Mouse (Mus musculus) ES-Bruce4 (cell line): Measurements from ENCODE around the gene Car11. TPM values are rescaled to one million over a fixed set of nuclear protein-coding genes. Genes with fewer than 3 reads are reported as not detected.
A peak's percentile ranks its signal among the peaks of the same experiment; 100 is the strongest.

Source experiments
- H3K27ac ChIP-seq: 2 replicates; pipeline ENCODE4 v1.5.1; 2012; ENCODE audit warnings: low read length, inconsistent platforms; ENCODE audit not compliant: insufficient read depth
- H3K27me3 ChIP-seq: 2 replicates; pipeline ENCODE4 v1.6.1; 2012; ENCODE audit warnings: mild to moderate bottlenecking, low read length, inconsistent platforms; ENCODE audit not compliant: control insufficient read depth, poor library complexity, insufficient read depth, severe bottlenecking
- H3K36me3 ChIP-seq: 2 replicates; pipeline ENCODE4 v1.6.1; 2012; ENCODE audit warnings: inconsistent platforms, mild to moderate bottlenecking, low read length, moderate library complexity; ENCODE audit not compliant: control insufficient read depth, poor library complexity, insufficient read depth, severe bottlenecking
- H3K4me1 ChIP-seq: one replicate; pipeline ENCODE4 v1.8.1; 2011; ENCODE audit warnings: low read length; ENCODE audit not compliant: control insufficient read depth, insufficient read depth
- H3K4me3 ChIP-seq: 2 replicates; pipeline ENCODE4 v1.5.1; 2011; ENCODE audit warnings: low read depth, mild to moderate bottlenecking, low read length
- H3K9ac ChIP-seq: 2 replicates; pipeline ENCODE4 v1.6.1; 2012; ENCODE audit warnings: low read depth, mild to moderate bottlenecking, inconsistent platforms; ENCODE audit not compliant: poor library complexity, severe bottlenecking
- H3K9me3 ChIP-seq: replicated peaks from 2 replicates; pipeline ENCODE4 v1.6.1; 2012; ENCODE audit warnings: mild to moderate bottlenecking, low read length, inconsistent platforms; ENCODE audit not compliant: control insufficient read depth, poor library complexity, insufficient read depth, severe bottlenecking
- CTCF ChIP-seq: IDR thresholded peaks from one replicate; pipeline ENCODE4 v1.8.1; 2011; ENCODE audit warnings: low read depth, low read length
- EP300 ChIP-seq: IDR thresholded peaks from 2 replicates; pipeline ENCODE4 v1.6.1; 2011; ENCODE audit warnings: low read depth, low read length; ENCODE audit not compliant: insufficient read depth
- POLR2A ChIP-seq: IDR thresholded peaks from one replicate; pipeline ENCODE4 v1.8.1; 2011; ENCODE audit warnings: low read length; ENCODE audit not compliant: insufficient read depth
- polyA plus RNA-seq: library from polyadenylated mRNA; stranded (reverse); fragments of >200 nt; gene quantifications from 2 replicates; pipeline ENCODE4 v1.2.4, GENCODE M21; 2011; ENCODE audit warnings: low read depth; ENCODE audit not compliant: missing spikeins, insufficient read depth, insufficient read length

The Car11 gene
- polyA plus RNA-seq, 1 experiment: 6.0 TPM

- H3K4me1 ChIP-seq: peaks cover 2% of the 10 kb centered on the region
- no peak overlapping the region for H3K27ac ChIP-seq
- no peaks in the 10 kb centered on the region for H3K36me3 ChIP-seq
- no peaks in the 10 kb centered on the region for H3K9me3 ChIP-seq
- no peak overlapping the region for H3K9ac ChIP-seq
- no peak overlapping the region for H3K4me3 ChIP-seq
- no peaks in the 10 kb centered on the region for H3K27me3 ChIP-seq
- no peak for TF ChIP-seq CTCF
- no peak for TF ChIP-seq EP300
- no peak for TF ChIP-seq POLR2A
These were observed 34.1 kb upstream of the Car11 start for GRCm38 (mm10) chr7:45665303-45666138.

GRCm38 (mm10) chr7:45666161-45666560 lies 33.5 kb upstream of the Car11 start, which contains the start of gene Fut2:
Fut2 (minus strand) TSS chr7:45666394.
- no peak within 1 kb of the TSS for H3K27ac ChIP-seq
- no peak within 1 kb of the TSS for H3K4me3 ChIP-seq
- no peak within 1 kb of the TSS for H3K9ac ChIP-seq
- TF ChIP-seq EP300 (no peak), POLR2A (no peak), CTCF (no peak)
- H3K36me3 ChIP-seq: no peaks in the 10 kb centered on the region
- no peaks in the 10 kb centered on the region for H3K27me3 ChIP-seq
- H3K4me1 ChIP-seq: peaks cover 2% of the 10 kb centered on the region
- no peaks in the 10 kb centered on the region for H3K9me3 ChIP-seq

GRCm38 (mm10) chr7:45667761-45668160 lies 31.9 kb upstream of the Car11 start:
- Histone ChIP-seq H3K36me3 (no peaks in the 10 kb centered on the region), H3K27me3 (no peaks in the 10 kb centered on the region), H3K4me1 (peaks cover 2% of the 10 kb centered on the region), H3K9me3 (no peaks in the 10 kb centered on the region), H3K27ac (no peak overlapping the region), H3K9ac (no peak overlapping the region), H3K4me3 (no peak overlapping the region)
- TF ChIP-seq CTCF: no peak
- no peak for TF ChIP-seq EP300
- no peak for TF ChIP-seq POLR2A

GRCm38 (mm10) chr7:45668921-45669320 lies 30.7 kb upstream of the Car11 start:
- no peaks in the 10 kb centered on the region for H3K27me3 ChIP-seq
- H3K4me1 ChIP-seq: peaks cover 2% of the 10 kb centered on the region
- no peaks in the 10 kb centered on the region for H3K36me3 ChIP-seq
- H3K9ac ChIP-seq: no peak overlapping the region
- H3K27ac ChIP-seq: no peak overlapping the region
- no peaks in the 10 kb centered on the region for H3K9me3 ChIP-seq
- no peak overlapping the region for H3K4me3 ChIP-seq
- TF ChIP-seq CTCF: peak; percentile 41
- no peak for TF ChIP-seq POLR2A

GRCm38 (mm10) chr7:45677627-45678295 lies 21.9 kb upstream of the Car11 start:
- Histone ChIP-seq H3K9ac (no peak overlapping the region), H3K9me3 (no peaks in the 10 kb centered on the region), H3K27ac (no peak overlapping the region), H3K4me1 (no peaks in the 10 kb centered on the region), H3K36me3 (no peaks in the 10 kb centered on the region), H3K27me3 (no peaks in the 10 kb centered on the region), H3K4me3 (no peak overlapping the region)
- no peak for TF ChIP-seq EP300
- no peak for TF ChIP-seq POLR2A
- TF ChIP-seq CTCF: no peak

- Histone ChIP-seq H3K4me3 (no peak overlapping the region), H3K27ac (no peak overlapping the region), H3K36me3 (no peaks in the 10 kb centered on the region), H3K4me1 (no peaks in the 10 kb centered on the region), H3K9ac (no peak overlapping the region), H3K9me3 (no peaks in the 10 kb centered on the region), H3K27me3 (no peaks in the 10 kb centered on the region)
- TF ChIP-seq POLR2A (no peak), CTCF (no peak), EP300 (no peak)
These were observed 21.1 kb upstream of the Car11 start for GRCm38 (mm10) chr7:45678513-45678912.
